Mouse (Mus musculus) macrophage (primary cell): ENCODE results near the gene Gm19935. TPM values are rescaled to one million over a fixed set of nuclear protein-coding genes. Genes with fewer than 3 reads are reported as not detected.

Experiments
- H3K27ac ChIP-seq: fragments of 350-480 bp; formaldehyde crosslinking; 2 replicates; pipeline ENCODE4 v1.9.0; 2021
- H3K36me3 ChIP-seq: fragments of 350-480 bp; formaldehyde crosslinking; 2 replicates; pipeline ENCODE4 v1.9.0; 2021; ENCODE audit errors: inconsistent target
- H3K4me3 ChIP-seq: fragments of 350-480 bp; formaldehyde crosslinking; 2 replicates; pipeline ENCODE4 v1.9.0; 2021; ENCODE audit errors: inconsistent target
- H3K79me2 ChIP-seq: fragments of 350-480 bp; formaldehyde crosslinking; 2 replicates; pipeline ENCODE4 v1.9.0; 2021; ENCODE audit errors: inconsistent target
- WGBS: methylation state at CpG from one replicate; pipeline ENCODE4 v1.1.7; 2026; ENCODE audit warnings: inconsistent platforms; ENCODE audit not compliant: missing documents; 5-methylcytosine and 5-hydroxymethylcytosine counted together
- polyA plus RNA-seq: library from polyadenylated mRNA; stranded (reverse); fragments of 250-400 nt; gene quantifications from 3 replicates; pipeline ENCODE4 v1.2.4, GENCODE M21; 2018; ENCODE audit warnings: inconsistent platforms

Gene Gm19935
- polyA plus RNA-seq, 1 experiment from 2014 or later, result not detected

GRCm38 (mm10) chr8:90839725-90840714, 22.8 kb upstream of the Gm19935 start:
- Histone ChIP-seq H3K79me2 (peaks cover 31% of the 10 kb centered on the region; the same call in 1 of the 2 replicates), H3K36me3 (no peaks in the 10 kb centered on the region), H3K27ac (peak overlapping the region; percentile 67), H3K4me3 (no peak overlapping the region)
- WGBS, result 18% methylated on average over 10 of the region's 11 CpGs

- Histone ChIP-seq H3K27ac (no peak overlapping the region), H3K4me3 (no peak overlapping the region), H3K36me3 (no peaks in the 10 kb centered on the region), H3K79me2 (peaks cover 33% of the 10 kb centered on the region; the same call in 1 of the 2 replicates)
- WGBS, result 87% methylated on average over 5 of the region's 6 CpGs
Observed at GRCm38 (mm10) chr8:90837440-90837839, 20.2 kb upstream of the Gm19935 start.

GRCm38 (mm10) chr8:90834321-90834672, 17.1 kb upstream of the Gm19935 start:
- Histone ChIP-seq H3K79me2 (peaks cover 44% of the 10 kb centered on the region; the same call in 1 of the 2 replicates), H3K36me3 (no peaks in the 10 kb centered on the region), H3K4me3 (no peak overlapping the region), H3K27ac (no peak overlapping the region)
- 38% methylated on average over 3 of the region's 3 CpGs for WGBS

- Histone ChIP-seq H3K4me3 (no peak overlapping the region), H3K36me3 (no peaks in the 10 kb centered on the region), H3K79me2 (peaks cover 46% of the 10 kb centered on the region; the same call in 1 of the 2 replicates), H3K27ac (peak overlapping the region; percentile 51; the same call in 1 of the 2 replicates)
- 47% methylated on average over 6 of the region's 6 CpGs for WGBS
Observed at GRCm38 (mm10) chr8:90833628-90834320, 16.6 kb upstream of the Gm19935 start.

- peaks cover 46% of the 10 kb centered on the region; the same call in 1 of the 2 replicates for H3K79me2 ChIP-seq
- no peaks in the 10 kb centered on the region for H3K36me3 ChIP-seq
- H3K27ac ChIP-seq, result peak overlapping the region; percentile 51
- WGBS, result 13% methylated on average over 5 of the region's 5 CpGs
- no peak overlapping the region for H3K4me3 ChIP-seq
Observed at GRCm38 (mm10) chr8:90832576-90833289, 15.5 kb upstream of the Gm19935 start.

GRCm38 (mm10) chr8:90830980-90831379, 13.8 kb upstream of the Gm19935 start:
- Histone ChIP-seq H3K27ac (no peak overlapping the region), H3K4me3 (no peak overlapping the region), H3K36me3 (no peaks in the 10 kb centered on the region), H3K79me2 (peaks cover 39% of the 10 kb centered on the region; the same call in 1 of the 2 replicates)
- WGBS, result 46% methylated on average over 7 of the region's 8 CpGs

GRCm38 (mm10) chr8:90829825-90830224, 12.6 kb upstream of the Gm19935 start:
- H3K36me3 ChIP-seq, result no peaks in the 10 kb centered on the region
- H3K27ac ChIP-seq, result no peak overlapping the region
- 80% methylated on average over 1 of the region's 1 CpGs for WGBS
- no peak overlapping the region for H3K4me3 ChIP-seq
- H3K79me2 ChIP-seq, result peaks cover 31% of the 10 kb centered on the region; the same call in 1 of the 2 replicates

GRCm38 (mm10) chr8:90828987-90829740, 12.0 kb upstream of the Gm19935 start:
- H3K4me3 ChIP-seq, result peak overlapping the region; percentile 53
- H3K79me2 ChIP-seq, result peaks cover 24% of the 10 kb centered on the region; the same call in 1 of the 2 replicates
- H3K36me3 ChIP-seq, result no peaks in the 10 kb centered on the region
- WGBS, result 11% methylated on average over 11 of the region's 11 CpGs
- H3K27ac ChIP-seq, result peak overlapping the region; percentile 48

- peaks cover 19% of the 10 kb centered on the region; the same call in 1 of the 2 replicates for H3K79me2 ChIP-seq
- H3K36me3 ChIP-seq, result no peaks in the 10 kb centered on the region
- H3K27ac ChIP-seq, result peak within 1 kb of the TSS; percentile 48
- peak within 1 kb of the TSS; percentile 53 for H3K4me3 ChIP-seq
- 13% methylated on average over 38 of the region's 39 CpGs for WGBS
Observed at GRCm38 (mm10) chr8:90828181-90828986, 11.2 kb upstream of the Gm19935 start, which contains the start of gene Chd9. Chd9 (plus strand) TSS chr8:90828352.

GRCm38 (mm10) chr8:90825459-90825871, 8.3 kb upstream of the Gm19935 start:
- 71% methylated on average over 9 of the region's 9 CpGs for WGBS
- H3K27ac ChIP-seq, result no peak overlapping the region

GRCm38 (mm10) chr8:90822443-90822842, 5.2 kb upstream of the Gm19935 start:
- Histone ChIP-seq H3K4me3 (no peak overlapping the region), H3K36me3 (no peaks in the 10 kb centered on the region), H3K79me2 (no peaks in the 10 kb centered on the region), H3K27ac (no peak overlapping the region)
- 22% methylated on average over 11 of the region's 11 CpGs for WGBS

More at GRCm38 (mm10) chr8:90825459-90825871, 8.3 kb upstream of the Gm19935 start:
- Histone ChIP-seq H3K4me3 (no peak overlapping the region), H3K36me3 (no peaks in the 10 kb centered on the region), H3K79me2 (peaks cover 3% of the 10 kb centered on the region; the same call in 1 of the 2 replicates)

- Histone ChIP-seq H3K79me2 (no peaks in the 10 kb centered on the region), H3K4me3 (no peak overlapping the region)
- WGBS, result 30% methylated on average over 4 of the region's 4 CpGs
Observed at GRCm38 (mm10) chr8:90820321-90820696, 3.1 kb upstream of the Gm19935 start.

More at GRCm38 (mm10) chr8:90820321-90820696, 3.1 kb upstream of the Gm19935 start:
- Histone ChIP-seq H3K36me3 (no peaks in the 10 kb centered on the region), H3K27ac (no peak overlapping the region)
